9 mouse cellular contexts compared by ENCODE assay signal in the genomic region with DNA sequence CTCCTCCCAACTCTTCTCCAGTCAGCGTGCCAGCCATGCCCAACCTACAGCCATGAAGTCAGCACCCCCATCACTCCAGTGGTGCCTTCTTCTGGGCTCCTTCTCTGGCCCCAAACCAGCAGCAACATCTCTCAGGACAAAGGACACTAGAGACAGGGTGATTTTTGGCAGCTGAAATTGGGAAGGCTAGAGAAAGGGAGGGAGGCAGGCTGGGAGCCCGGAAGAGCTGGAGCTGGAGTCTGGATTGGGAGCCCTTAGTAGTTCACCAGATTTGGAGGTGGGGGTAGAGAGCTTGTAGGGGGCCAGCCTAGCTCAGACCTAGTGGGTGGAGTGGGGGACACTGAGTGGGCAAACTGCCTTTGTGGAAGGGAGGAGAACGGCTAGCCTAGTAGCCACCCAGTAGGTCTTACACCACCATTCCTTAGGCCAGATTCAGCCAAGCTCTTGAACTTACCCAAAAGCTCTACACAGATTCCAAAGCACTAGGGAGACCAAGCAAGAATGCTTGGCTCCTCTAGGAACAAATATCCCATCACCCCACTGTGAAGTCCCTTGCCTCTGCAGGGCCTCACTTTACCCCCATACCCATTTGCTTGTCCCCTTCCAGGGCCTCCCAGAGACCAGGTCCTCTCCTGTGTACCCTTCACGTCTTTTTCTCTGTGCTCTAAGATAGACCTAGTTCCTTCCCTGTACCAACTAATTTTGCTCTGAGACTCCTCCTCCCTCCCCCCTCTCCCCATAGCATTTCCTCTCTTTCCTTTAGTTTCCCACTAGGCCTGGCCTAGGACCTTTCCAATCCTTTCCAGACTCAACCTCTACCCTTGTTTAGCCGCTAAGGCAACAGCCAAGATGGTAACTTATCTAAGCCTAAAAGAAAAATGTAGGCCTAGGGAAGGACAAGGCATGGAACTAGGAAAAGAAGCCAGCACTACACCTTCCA. TPM values are rescaled to one million over a fixed set of nuclear protein-coding genes. Genes with fewer than 3 reads are reported as not detected.
DNase-seq lines count a peak whose midpoint lies in the region; ATAC-seq and TF ChIP-seq lines count a peak whose summit lies in the region.
"Had no signal": no experiment of that assay in that cellular context is flagged by ENCODE, and none has a peak within 500 bp of the region (broad histone marks: within the 10 kb centered on the region; RNA-seq: fewer than 3 reads in every experiment).

No protein-coding gene starts in this region.

- peak overlapping the region; percentile 96 for H3K27ac ChIP-seq in forebrain, embryonic 15.5 days (replicated peaks)
- H3K27ac ChIP-seq in hindbrain, embryonic 15.5 days (replicated peaks) = peak overlapping the region; percentile 98
- peak overlapping the region; percentile 97 for H3K27ac ChIP-seq in midbrain, postnatal 0 days (ENCODE audit: low read depth, low read length)

- WGBS in forebrain, embryonic 15.5 days = 32% methylated on average over 5 of the region's 5 CpGs
- 13% methylated on average over 5 of the region's 5 CpGs for WGBS in hindbrain, embryonic 15.5 days
- 19% methylated on average over 5 of the region's 5 CpGs for WGBS in midbrain, postnatal 0 days

- H3K4me1 ChIP-seq in forebrain, embryonic 15.5 days = peaks cover 47% of the 10 kb centered on the region
- peaks cover 50% of the 10 kb centered on the region for H3K4me1 ChIP-seq in hindbrain, embryonic 15.5 days (replicated peaks)
- H3K4me1 ChIP-seq in midbrain, postnatal 0 days (ENCODE audit: insufficient read depth, low read length) = peaks cover 29% of the 10 kb centered on the region

- no peak for TF ChIP-seq CTCF in midbrain, postnatal 0 days (IDR thresholded peaks at IDR 0.05)

- DNase-seq in cerebellum, postnatal 4 days (ENCODE audit: low spot score in 2 of 2) = no peak
- DNase-seq in cerebellum, adult 11-12 months = peak; percentile 83
- peak; percentile 66 to 77 for DNase-seq in left cerebral cortex, postnatal 25 days (ENCODE audit: low spot score in 2 of 2)
- DNase-seq in midbrain, postnatal 0 days (ENCODE audit: low spot score) = peak; percentile 83
- no peak for DNase-seq in T-cell, adult 2 months (ENCODE audit: low spot score)

- peak overlapping the region; percentile 68 for H3K4me2 ChIP-seq in forebrain, embryonic 15.5 days (replicated peaks)
- H3K4me2 ChIP-seq in hindbrain, embryonic 15.5 days = peak overlapping the region; percentile 88
- peak overlapping the region; percentile 92 for H3K4me2 ChIP-seq in midbrain, postnatal 0 days (ENCODE audit: low read depth, low read length, poor library complexity, severe bottlenecking)

- H3K4me3 ChIP-seq in forebrain, embryonic 15.5 days = peak overlapping the region; percentile 65
- peak overlapping the region; percentile 87 for H3K4me3 ChIP-seq in hindbrain, embryonic 15.5 days
- peak overlapping the region; percentile 87 for H3K4me3 ChIP-seq in midbrain, postnatal 0 days (ENCODE audit: low read depth, low read length)

- peak overlapping the region; percentile 88 for H3K9ac ChIP-seq in forebrain, embryonic 15.5 days (replicated peaks)
- H3K9ac ChIP-seq in hindbrain, embryonic 15.5 days = peak overlapping the region; percentile 88
- H3K9ac ChIP-seq in midbrain, postnatal 0 days (replicated peaks; ENCODE audit: low read length, poor library complexity, severe bottlenecking) = no peak overlapping the region

- H3K9me3 ChIP-seq in forebrain, embryonic 15.5 days = no peaks in the 10 kb centered on the region
- no peaks in the 10 kb centered on the region for H3K9me3 ChIP-seq in hindbrain, embryonic 15.5 days
- no peaks in the 10 kb centered on the region for H3K9me3 ChIP-seq in midbrain, postnatal 0 days (ENCODE audit: low read length)

- ATAC-seq in cerebellum, adult (ENCODE audit: insufficient number of reproducible peaks, low FRiP score, low TSS enrichment) = peak; percentile 49; the same call in 1 of the 2 replicates
- peak; percentile 15 for ATAC-seq in forebrain, embryonic 15.5 days (replicated peaks)
- ATAC-seq in hindbrain, embryonic 15.5 days (ENCODE audit: low FRiP score, low read depth) = peak; percentile 13
- peak; percentile 33 for ATAC-seq in midbrain, postnatal 0 days (ENCODE audit: low FRiP score)

- intact Hi-C loops in left cerebral cortex, postnatal 25 days (cut with DNase I) = loop anchor here (2.0 to 5.0 kb wide), 3 partner anchors 13 to 96 kb away; a partner anchor contains a TSS

- H3K36me3 ChIP-seq in forebrain, embryonic 15.5 days = no peaks in the 10 kb centered on the region
- H3K36me3 ChIP-seq in hindbrain, embryonic 15.5 days = no peaks in the 10 kb centered on the region
- H3K36me3 ChIP-seq in midbrain, postnatal 0 days (ENCODE audit: insufficient read depth, low read length) = peaks cover 14% of the 10 kb centered on the region

- H3K27me3 ChIP-seq in forebrain, embryonic 15.5 days = no peaks in the 10 kb centered on the region
- H3K27me3 ChIP-seq in hindbrain, embryonic 15.5 days = no peaks in the 10 kb centered on the region
- H3K27me3 ChIP-seq in midbrain, postnatal 0 days (ENCODE audit: insufficient read depth, low read length) = no peaks in the 10 kb centered on the region

RNA-seq across cellular contexts. Expression of a gene that starts 1.9 kb away (rescaled TPM):
- 22.3 and 24.5 TPM in 2 replicates for polyA plus RNA-seq in forebrain, embryonic 15.5 days (2015; fragmentation: Nextera tagmentation; extraction: Ambion mirVana)
- polyA plus RNA-seq in hindbrain, embryonic 15.5 days (2015; fragmentation: Nextera tagmentation; extraction: Ambion mirVana) = 26.8 and 30.4 TPM in 2 replicates
- total RNA-seq in left cerebral cortex, postnatal 25 days (2021) = 100 to 1,000 TPM; 154 to 162 TPM
- 30.7 and 38.0 TPM in 2 replicates for total RNA-seq in midbrain, postnatal 0 days (2014; rRNA removed)
- 25.5 and 30.4 TPM in 2 replicates for polyA plus RNA-seq in midbrain, postnatal 0 days (2015; fragmentation: Nextera tagmentation; extraction: Ambion mirVana)

RNA-seq across cellular contexts. Expression of a gene that starts 2.4 kb away (rescaled TPM):
- polyA plus RNA-seq in forebrain, embryonic 15.5 days (2015; fragmentation: Nextera tagmentation; extraction: Ambion mirVana) = not detected in 2 replicates
- polyA plus RNA-seq in hindbrain, embryonic 15.5 days (2015; fragmentation: Nextera tagmentation; extraction: Ambion mirVana) = not detected in 2 replicates
- not detected for total RNA-seq in left cerebral cortex, postnatal 25 days (2021)
- total RNA-seq in midbrain, postnatal 0 days (2014; rRNA removed) = not detected in 2 replicates
- not detected in 2 replicates for polyA plus RNA-seq in midbrain, postnatal 0 days (2015; fragmentation: Nextera tagmentation; extraction: Ambion mirVana)
- polyA plus RNA-seq: frontal cortex, adult 2 months had no signal

RNA-seq across cellular contexts. Expression of a gene that starts 11.3 kb away (rescaled TPM):
- polyA plus RNA-seq in forebrain, embryonic 15.5 days (2015; fragmentation: Nextera tagmentation; extraction: Ambion mirVana) = 40.1 and 44.2 TPM in 2 replicates
- polyA plus RNA-seq in hindbrain, embryonic 15.5 days (2015; fragmentation: Nextera tagmentation; extraction: Ambion mirVana) = 141 and 144 TPM in 2 replicates
- 1,000 to 10,000 TPM in 1 of 2 experiments, 100 to 1,000 TPM in 1; 999 to 1,002 TPM for total RNA-seq in left cerebral cortex, postnatal 25 days (2021)
- 221 and 267 TPM in 2 replicates for total RNA-seq in midbrain, postnatal 0 days (2014; rRNA removed)
- polyA plus RNA-seq in midbrain, postnatal 0 days (2015; fragmentation: Nextera tagmentation; extraction: Ambion mirVana) = 175 and 189 TPM in 2 replicates

RNA-seq across cellular contexts. Expression of a gene that starts 17.0 kb away (rescaled TPM):
- polyA plus RNA-seq in forebrain, embryonic 15.5 days (2015; fragmentation: Nextera tagmentation; extraction: Ambion mirVana) = 652 and 676 TPM in 2 replicates
- 626 and 628 TPM in 2 replicates for polyA plus RNA-seq in hindbrain, embryonic 15.5 days (2015; fragmentation: Nextera tagmentation; extraction: Ambion mirVana)
- 100 to 1,000 TPM; 315 to 349 TPM for total RNA-seq in left cerebral cortex, postnatal 25 days (2021)
- 244 and 246 TPM in 2 replicates for total RNA-seq in midbrain, postnatal 0 days (2014; rRNA removed)
- 710 and 723 TPM in 2 replicates for polyA plus RNA-seq in midbrain, postnatal 0 days (2015; fragmentation: Nextera tagmentation; extraction: Ambion mirVana)

RNA-seq across cellular contexts. Expression of a gene that starts 19.7 kb away (rescaled TPM):
- polyA plus RNA-seq in forebrain, embryonic 15.5 days (2015; fragmentation: Nextera tagmentation; extraction: Ambion mirVana) = 3.2 and 4.4 TPM in 2 replicates
- 3.7 and 6.6 TPM in 2 replicates for polyA plus RNA-seq in hindbrain, embryonic 15.5 days (2015; fragmentation: Nextera tagmentation; extraction: Ambion mirVana)
- total RNA-seq in left cerebral cortex, postnatal 25 days (2021) = 1 to 10 TPM; 3.1 to 4.5 TPM
- total RNA-seq in midbrain, postnatal 0 days (2014; rRNA removed) = 2.3 and 3.4 TPM in 2 replicates
- 3.2 and 4.0 TPM in 2 replicates for polyA plus RNA-seq in midbrain, postnatal 0 days (2015; fragmentation: Nextera tagmentation; extraction: Ambion mirVana)

Comparison
In these comparisons a context has a peak if more than half of its experiments do, and no peak if none do; other contexts are left out.
1. DNase-seq: peak in cerebellum, adult 11-12 months (single experiment), left cerebral cortex, postnatal 25 days (2 of 2) and midbrain, postnatal 0 days (single experiment); none in cerebellum, postnatal 4 days (0 of 2) and T-cell, adult 2 months (single experiment).
2. Peak in every context shown above with its lines, with median percentiles within 50 percentile points of each other: ATAC-seq, H3K27ac ChIP-seq, H3K4me2 ChIP-seq and H3K4me3 ChIP-seq.